Mouse (Mus musculus) thymus, postnatal 10 days (tissue): ENCODE data around the gene Exosc8.

Experiments used
- DNase-seq, 2 experiments: peaks; one replicate each; pipeline ENCODE4 v3.0.0; 2021; ENCODE audit warnings: low spot score in 2 of 2

The Exosc8 gene

GRCm38 (mm10) chr3:54681310-54682204, 53.6 kb downstream of the Exosc8 start:
- no peak for DNase-seq
